Mouse (Mus musculus) thymus, adult 2 months (tissue): ENCODE data around the gene Dapk2. TPM values are rescaled to one million over a fixed set of nuclear protein-coding genes. Genes with fewer than 3 reads are reported as not detected.
A peak's percentile ranks its signal among the peaks of the same experiment; 100 is the strongest.

Source experiments
- DNase-seq: peaks from one replicate; pipeline ENCODE4 v3.0.0; 2021
- H3K27ac ChIP-seq: fragments of 200-500 bp; 2 replicates; pipeline ENCODE4 v1.5.1; 2012; ENCODE audit warnings: low read length, control low read depth; ENCODE audit not compliant: control insufficient read depth, insufficient read depth
- H3K27me3 ChIP-seq: fragments of 200-500 bp; 2 replicates; pipeline ENCODE4 v1.6.1; 2012; ENCODE audit warnings: mild to moderate bottlenecking, low read length, moderate library complexity, mixed read lengths; ENCODE audit not compliant: control insufficient read depth, insufficient read depth
- H3K36me3 ChIP-seq: fragments of 200-500 bp; 2 replicates; pipeline ENCODE4 v1.6.1; 2012; ENCODE audit warnings: mild to moderate bottlenecking, low read length, moderate library complexity; ENCODE audit not compliant: control insufficient read depth, insufficient read depth
- H3K4me1 ChIP-seq: fragments of 200-500 bp; replicated peaks from 2 replicates; pipeline ENCODE4 v1.6.1; 2012; ENCODE audit warnings: low read length; ENCODE audit not compliant: control insufficient read depth, insufficient read depth
- H3K4me3 ChIP-seq: fragments of 200-500 bp; 2 replicates; pipeline ENCODE4 v1.5.1; 2012; ENCODE audit warnings: mild to moderate bottlenecking, low read length, control low read depth, moderate library complexity; ENCODE audit not compliant: control insufficient read depth, insufficient read depth
- CTCF ChIP-seq: fragments of 200-500 bp; IDR thresholded peaks from 2 replicates; pipeline ENCODE4 v1.5.1; 2012; ENCODE audit warnings: mild to moderate bottlenecking, control low read depth, low read length, moderate library complexity, borderline replicate concordance; ENCODE audit not compliant: control insufficient read depth, poor library complexity, insufficient read depth; ENCODE audit errors: extremely low read depth
- POLR2A ChIP-seq: fragments of 200-500 bp; IDR thresholded peaks from 2 replicates; pipeline ENCODE4 v1.6.1; 2012; ENCODE audit warnings: mild to moderate bottlenecking, low read length, control low read depth, moderate library complexity; ENCODE audit not compliant: control insufficient read depth, poor library complexity, insufficient read depth; ENCODE audit errors: extremely low read depth
- WGBS: fragments of 180-500 bp; shearing (Covaris S2); methylation state at CpG from one replicate; pipeline ENCODE4 v1.1.7; 2018; 5-methylcytosine and 5-hydroxymethylcytosine counted together
- polyA plus RNA-seq: library from polyadenylated mRNA; depleted of rRNA; stranded (reverse); fragments of >200 nt; gene quantifications from 2 replicates; pipeline ENCODE4 v1.2.3, GENCODE M21; 2012

Gene Dapk2
- polyA plus RNA-seq, 1 experiment = 5.1 TPM

- Histone ChIP-seq H3K36me3 (no peaks in the 10 kb centered on the region), H3K27me3 (no peaks in the 10 kb centered on the region), H3K4me3 (peak overlapping the region; percentile 10; the same call in 1 of the 2 replicates), H3K27ac (peak overlapping the region; percentile 83), H3K4me1 (peaks cover 6% of the 10 kb centered on the region)
- 22% methylated on average over 12 of the region's 12 CpGs for WGBS
- DNase-seq = peak; percentile 14
- no peak for TF ChIP-seq POLR2A
- TF ChIP-seq CTCF = no peak
Observed at GRCm38 (mm10) chr9:66125543-66126455, 32.2 kb upstream of the Dapk2 start.

GRCm38 (mm10) chr9:66126456-66127192 is 31.4 kb upstream of the Dapk2 start, which contains the start of the genes Snx1 and Ciao2a:
Gene Snx1 (minus strand): TSS chr9:66126587.
Gene Ciao2a (plus strand): TSS chr9:66126611.
- Histone ChIP-seq H3K27ac (peak within 1 kb of the TSS; percentile 83), H3K27me3 (no peaks in the 10 kb centered on the region), H3K4me1 (peaks cover 6% of the 10 kb centered on the region), H3K4me3 (peak within 1 kb of the TSS; percentile 80), H3K36me3 (no peaks in the 10 kb centered on the region)
- DNase-seq = peak; percentile 96
- no peak for TF ChIP-seq CTCF
- peak; percentile 45; the same call in 1 of the 2 replicates for TF ChIP-seq POLR2A
- WGBS = under 1% methylated on average over 34 of the region's 34 CpGs

GRCm38 (mm10) chr9:66127193-66127546 is 30.9 kb upstream of the Dapk2 start:
- Histone ChIP-seq H3K4me1 (peaks cover 6% of the 10 kb centered on the region), H3K36me3 (no peaks in the 10 kb centered on the region; the same call in 1 of the 2 replicates), H3K27me3 (no peaks in the 10 kb centered on the region), H3K4me3 (peak overlapping the region; percentile 80), H3K27ac (peak overlapping the region; percentile 32; the same call in 1 of the 2 replicates)
- no peak for DNase-seq
- TF ChIP-seq CTCF (no peak), POLR2A (no peak)
- 16% methylated on average over 6 of the region's 6 CpGs for WGBS

- Histone ChIP-seq H3K27me3 (no peaks in the 10 kb centered on the region), H3K36me3 (peaks cover 4% of the 10 kb centered on the region; the same call in 1 of the 2 replicates), H3K4me3 (no peak overlapping the region), H3K4me1 (peaks cover 6% of the 10 kb centered on the region), H3K27ac (no peak overlapping the region)
- no peak for DNase-seq
- TF ChIP-seq POLR2A (no peak), CTCF (no peak)
- 96% methylated on average over 4 of the region's 4 CpGs for WGBS
Observed at GRCm38 (mm10) chr9:66127884-66128283, 30.1 kb upstream of the Dapk2 start.

- no peak for DNase-seq
- no peak overlapping the region for H3K4me3 ChIP-seq
- no peaks in the 10 kb centered on the region for H3K27me3 ChIP-seq
- WGBS = 85% methylated on average over 2 of the region's 2 CpGs
- H3K36me3 ChIP-seq = peaks cover 9% of the 10 kb centered on the region
- TF ChIP-seq POLR2A (no peak), CTCF (no peak)
- H3K27ac ChIP-seq = no peak overlapping the region
- H3K4me1 ChIP-seq = no peaks in the 10 kb centered on the region
Observed at GRCm38 (mm10) chr9:66131466-66131865, 26.6 kb upstream of the Dapk2 start.

- H3K27me3 ChIP-seq = no peaks in the 10 kb centered on the region
- no peak overlapping the region for H3K4me3 ChIP-seq
- DNase-seq = peak; percentile 49
- no peaks in the 10 kb centered on the region for H3K4me1 ChIP-seq
- WGBS = 59% methylated on average over 4 of the region's 4 CpGs
- TF ChIP-seq CTCF (peak; percentile 28; the same call in 1 of the 2 replicates), POLR2A (no peak)
- peaks cover 37% of the 10 kb centered on the region for H3K36me3 ChIP-seq
- no peak overlapping the region for H3K27ac ChIP-seq
Observed at GRCm38 (mm10) chr9:66135967-66136366, 22.1 kb upstream of the Dapk2 start.
